Mouse (Mus musculus): ENCODE data around the gene Hs3st2. TPM values are rescaled to one million over a fixed set of nuclear protein-coding genes. Genes with fewer than 3 reads are reported as not detected.
A peak's percentile ranks its signal among the peaks of the same experiment; 100 is the strongest.
"Not testable (repeated sequence)": the region's sequence is repeated elsewhere in the genome, so short reads cannot be mapped to it uniquely, and the experiment has no call there.

Hs3st2 gene
- 1 to 10 TPM; 2.0 to 7.2 (median 2.7) TPM for total RNA-seq (2022)

DNA sequence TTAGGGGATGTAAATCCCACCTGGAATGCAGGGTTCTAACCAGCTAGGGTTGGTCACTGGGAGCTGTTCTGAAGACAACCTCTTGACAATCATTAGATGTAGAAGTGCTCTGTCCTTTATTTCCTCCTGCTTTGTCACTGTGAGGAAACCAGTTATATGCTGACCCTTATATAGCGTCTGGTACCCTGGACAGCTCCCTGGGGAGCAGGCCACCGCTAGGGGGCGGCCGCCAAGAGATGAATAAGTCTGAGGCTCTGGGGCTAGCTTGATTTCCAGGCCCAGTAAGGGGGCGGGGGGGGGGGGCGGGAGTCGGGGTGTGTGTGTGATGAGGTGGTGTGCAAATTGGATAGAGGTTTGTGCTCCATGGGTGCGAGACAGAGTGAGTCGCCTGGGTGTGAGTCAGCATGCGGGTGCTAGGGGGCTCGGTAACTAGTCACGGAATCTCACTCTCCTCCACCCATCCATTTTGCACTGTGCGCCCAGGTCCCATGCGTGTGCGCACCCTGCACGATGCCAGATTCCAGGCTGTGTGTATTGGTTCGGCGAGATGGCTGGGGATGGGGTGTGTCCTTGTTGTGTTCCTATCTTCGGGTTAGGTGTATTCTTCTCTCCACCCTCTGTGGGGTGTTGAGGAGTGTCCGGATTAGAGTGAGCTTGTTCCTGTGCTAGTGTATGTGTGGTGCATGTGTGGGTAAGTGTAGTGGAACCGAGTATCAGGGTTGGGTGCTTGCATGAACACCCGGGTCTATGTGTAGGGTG lies at the start of gene Hs3st2:
Hs3st2 (plus strand) TSS at position 635 of the 759 bp plus-strand sequence.
- peak; percentile 6 for DNase-seq

DNA sequence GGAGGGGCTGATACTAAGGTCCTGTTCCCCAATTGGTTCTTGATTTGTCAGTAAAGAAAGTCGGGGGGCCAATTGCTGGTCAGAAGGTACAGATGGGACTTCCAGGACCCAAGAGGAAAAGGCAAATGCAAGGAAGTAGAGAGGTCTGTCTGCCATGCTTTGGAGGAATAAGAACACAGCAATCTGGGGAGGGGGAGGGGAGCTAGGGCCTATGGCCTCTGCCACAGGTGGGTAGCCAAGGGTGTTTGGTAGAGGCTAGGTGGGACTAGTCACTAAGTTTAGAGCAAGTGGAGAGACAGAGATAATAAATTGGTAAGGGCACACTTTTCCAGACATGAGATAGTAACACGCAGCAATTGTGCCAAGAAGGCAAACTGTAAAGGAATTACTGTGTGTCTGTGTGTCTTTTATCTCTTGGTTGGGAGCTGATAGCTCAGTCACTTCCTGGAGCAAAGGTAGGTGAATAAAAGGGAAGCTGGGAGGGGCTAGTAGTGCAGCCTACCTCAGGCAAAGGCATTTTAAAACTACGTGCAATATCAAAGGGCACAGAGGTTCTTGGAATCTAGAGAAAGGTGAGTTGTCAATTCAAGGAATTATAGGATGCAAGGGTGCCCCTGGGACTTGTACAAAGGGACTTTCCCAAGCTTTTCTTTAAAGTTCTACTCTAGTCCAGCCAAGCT lies 43.2 kb upstream of the Hs3st2 start:
- no peak for DNase-seq

DNA sequence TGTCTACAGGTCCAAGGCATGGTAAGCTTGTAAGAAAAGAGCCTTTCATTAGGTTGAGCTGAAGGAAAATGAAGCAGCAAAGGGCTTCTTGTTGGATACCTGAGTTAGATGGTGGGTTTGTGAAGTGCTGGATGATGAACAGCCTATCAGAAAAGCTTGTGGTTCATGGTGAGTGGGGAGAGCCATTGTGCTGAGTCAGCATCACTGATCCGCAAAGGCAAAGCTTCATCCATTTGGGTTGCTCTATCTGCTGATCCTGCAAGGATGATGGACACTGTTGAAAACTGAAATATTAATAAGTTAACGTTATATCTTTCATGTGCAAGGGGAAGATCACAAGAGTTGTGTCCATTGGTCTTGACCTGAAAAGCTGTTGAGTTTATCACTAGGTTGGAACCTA lies 40.0 kb upstream of the Hs3st2 start:
- DNase-seq = no peak

DNA sequence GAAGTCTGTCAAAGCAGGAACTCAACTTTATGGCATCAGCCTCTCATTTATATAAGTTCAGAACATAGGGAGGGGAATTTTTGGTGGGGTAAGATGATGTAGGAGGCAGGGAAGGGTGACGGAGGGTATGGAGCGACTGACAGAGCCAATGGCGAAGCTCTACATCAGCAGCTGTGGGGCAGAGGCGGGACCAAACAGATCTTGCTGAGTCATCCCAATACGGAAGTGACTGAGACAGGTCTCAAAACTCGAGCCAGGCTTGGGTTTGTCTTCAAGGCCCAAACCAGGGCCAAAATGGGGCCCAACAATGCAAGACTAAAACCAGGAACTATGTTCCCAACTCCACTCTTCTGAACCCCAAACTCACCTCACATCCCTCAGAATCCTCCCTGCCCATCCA lies 30.2 kb upstream of the Hs3st2 start:
- not testable (repeated sequence) for DNase-seq

DNA sequence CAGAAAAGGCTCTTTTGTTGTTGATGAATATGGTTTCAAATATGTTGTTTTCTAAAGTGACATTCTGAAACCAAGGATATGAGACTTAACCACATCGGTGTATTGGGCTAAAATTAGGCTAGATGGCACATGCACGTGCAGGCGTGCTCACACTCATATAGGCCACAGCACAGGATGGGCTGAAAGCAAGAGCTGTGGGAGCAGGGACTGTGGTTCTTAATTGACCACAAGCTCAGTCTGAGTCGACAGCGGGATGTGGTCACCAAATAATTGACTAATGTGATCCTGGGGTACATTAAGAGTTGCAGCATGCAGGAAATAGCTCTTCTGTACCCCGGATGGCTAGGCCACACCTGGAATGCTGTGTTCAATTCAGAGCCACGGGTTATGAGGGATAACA lies 26.1 kb upstream of the Hs3st2 start:
- no peak for DNase-seq

DNA sequence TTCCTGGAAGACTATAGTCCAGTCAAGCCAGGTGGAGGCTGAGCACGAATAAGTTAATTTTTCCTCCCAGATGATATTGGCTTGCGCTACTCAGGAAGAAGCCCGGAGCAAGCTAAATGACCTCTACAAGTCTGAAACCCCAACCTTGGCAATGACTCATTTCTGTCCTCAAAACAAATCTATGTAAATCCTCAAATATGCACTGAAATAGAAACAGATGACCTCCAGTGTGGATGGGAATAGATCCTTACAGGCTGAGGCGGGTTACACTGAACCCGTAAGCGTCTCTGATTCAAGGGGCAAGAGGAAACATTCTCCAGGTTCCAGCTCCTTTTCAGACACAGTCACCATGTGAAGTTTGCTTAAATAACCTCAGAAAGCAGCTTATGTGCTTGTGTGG lies 24.5 kb upstream of the Hs3st2 start:
- DNase-seq = peak; percentile 2

DNA sequence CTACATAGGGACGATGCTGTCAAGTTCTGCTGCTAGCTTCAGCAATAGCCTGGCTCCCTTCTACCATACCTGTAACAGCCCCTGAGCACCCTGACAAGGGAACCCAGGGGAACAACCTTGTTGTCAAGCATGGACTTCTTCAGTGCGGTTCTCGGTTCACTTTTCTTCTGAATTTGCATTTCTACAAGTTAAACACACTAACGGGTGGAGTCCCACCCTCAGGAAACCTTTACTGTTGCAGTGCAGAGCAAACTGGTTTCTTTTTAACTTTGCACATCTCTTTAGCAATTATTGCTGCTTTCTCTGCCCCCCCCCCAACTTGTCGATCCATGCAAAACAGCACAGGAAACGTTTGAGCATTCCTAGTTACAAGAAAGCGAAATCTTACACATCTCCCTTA lies 19.7 kb upstream of the Hs3st2 start:
- DNase-seq = no peak

DNA sequence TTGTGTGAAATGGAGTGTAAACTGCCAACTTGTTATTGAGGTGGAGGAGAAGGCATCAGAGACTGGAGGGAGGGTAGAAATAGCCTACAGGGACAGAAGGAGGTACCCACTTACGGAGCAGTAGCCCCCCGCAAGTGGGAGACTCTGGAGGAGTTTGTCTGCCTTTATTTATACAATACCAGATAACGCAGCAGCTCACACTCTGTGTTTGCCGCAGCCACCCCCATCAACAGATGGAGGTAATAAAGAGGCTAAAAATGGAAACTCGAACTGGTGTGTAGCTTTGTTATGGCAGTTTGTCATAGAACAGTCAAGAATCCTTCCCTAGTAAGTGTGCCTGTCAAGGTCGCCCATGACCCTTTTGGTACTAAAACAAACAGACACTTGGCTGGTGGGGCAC lies 16.2 kb upstream of the Hs3st2 start:
- no peak for DNase-seq

DNA sequence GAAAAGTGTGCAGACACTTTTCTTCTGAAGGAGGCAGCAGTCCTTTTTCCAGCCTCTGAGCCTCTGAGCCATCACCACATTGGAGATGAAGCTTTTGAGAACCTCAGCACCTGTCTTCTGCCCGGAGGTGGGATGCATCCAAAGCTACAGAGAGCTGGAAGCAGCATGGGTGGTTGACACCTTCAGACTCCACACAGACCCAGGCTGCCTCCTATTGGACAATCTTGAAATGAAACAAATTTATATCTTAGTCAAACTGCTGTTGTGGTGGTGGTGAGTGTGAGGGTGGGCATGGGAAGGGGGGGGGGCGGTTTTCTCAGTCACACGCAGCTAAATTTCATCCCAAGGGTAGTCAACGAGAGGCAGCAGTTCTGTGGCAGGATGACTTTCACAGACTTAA lies 12.7 kb upstream of the Hs3st2 start:
- no peak for DNase-seq

DNA sequence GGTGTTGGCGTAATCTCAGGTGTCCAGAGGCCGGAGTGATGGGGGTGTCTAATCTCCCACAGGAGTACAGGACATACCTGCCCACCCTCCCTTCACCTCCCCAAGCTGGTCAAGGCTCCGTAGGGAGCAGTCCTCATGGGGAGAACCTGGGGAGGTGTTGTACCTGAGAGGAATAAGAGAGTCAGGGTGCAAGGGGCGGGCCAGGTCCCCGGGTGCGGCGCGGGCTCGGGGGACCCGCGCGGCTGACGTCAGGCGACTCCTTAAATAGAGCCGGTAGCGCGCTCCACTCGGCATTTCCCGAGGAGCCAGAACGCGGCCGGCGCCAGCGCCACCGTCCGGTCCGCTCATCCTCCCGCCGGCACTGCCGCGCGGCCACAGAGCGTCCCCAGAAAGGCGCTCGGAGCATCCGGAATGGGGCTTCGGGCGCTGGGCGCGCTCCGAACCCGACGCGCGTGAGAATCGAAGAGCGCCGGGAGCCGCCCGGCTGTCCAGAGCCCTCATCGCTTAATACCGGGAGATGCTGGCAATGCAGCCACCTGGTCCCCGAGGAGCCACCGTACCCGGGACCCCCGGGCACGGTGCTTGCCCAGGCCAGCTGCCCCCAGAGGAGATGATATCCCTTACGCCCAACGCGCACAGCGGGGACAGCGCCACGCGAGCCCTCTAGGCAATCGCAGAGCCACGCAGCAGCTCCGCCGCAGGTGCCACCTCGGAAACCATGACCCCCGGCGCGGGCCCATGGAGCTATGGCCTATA lies 503 bp downstream of the Hs3st2 start:
- no peak for DNase-seq

DNA sequence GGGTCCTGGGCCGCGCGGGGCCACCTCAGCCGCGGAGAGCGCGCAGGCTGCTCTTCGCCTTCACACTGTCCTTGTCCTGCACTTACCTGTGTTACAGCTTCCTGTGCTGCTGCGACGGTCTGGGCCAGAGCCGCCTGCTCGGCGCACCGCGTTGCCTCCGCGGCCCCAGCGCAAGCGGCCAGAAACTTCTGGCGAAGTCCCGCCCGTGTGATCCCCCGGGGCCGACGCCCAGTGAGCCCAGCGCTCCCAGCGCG lies 1.0 kb downstream of the Hs3st2 start:
- DNase-seq = no peak

DNA sequence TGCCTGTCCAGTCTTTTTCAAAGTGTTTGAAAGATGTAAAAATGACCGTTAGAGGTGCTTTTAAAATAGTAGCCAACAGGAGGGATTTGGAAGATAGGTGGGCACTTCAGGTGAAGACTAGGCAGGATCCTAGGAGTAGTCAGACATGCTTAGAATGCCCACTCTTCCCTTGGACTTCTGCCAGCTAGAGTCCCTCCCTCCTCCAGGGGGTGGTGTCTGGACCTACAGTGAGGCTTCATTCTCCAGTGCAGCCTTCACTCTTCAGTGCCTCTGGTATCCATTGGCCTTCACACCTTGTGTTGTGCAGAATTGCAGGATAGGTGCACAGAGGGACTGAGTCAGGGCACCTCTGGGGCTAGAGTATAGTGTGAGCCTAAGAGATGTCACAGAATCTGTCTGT lies 2.2 kb downstream of the Hs3st2 start:
- DNase-seq = no peak

DNA sequence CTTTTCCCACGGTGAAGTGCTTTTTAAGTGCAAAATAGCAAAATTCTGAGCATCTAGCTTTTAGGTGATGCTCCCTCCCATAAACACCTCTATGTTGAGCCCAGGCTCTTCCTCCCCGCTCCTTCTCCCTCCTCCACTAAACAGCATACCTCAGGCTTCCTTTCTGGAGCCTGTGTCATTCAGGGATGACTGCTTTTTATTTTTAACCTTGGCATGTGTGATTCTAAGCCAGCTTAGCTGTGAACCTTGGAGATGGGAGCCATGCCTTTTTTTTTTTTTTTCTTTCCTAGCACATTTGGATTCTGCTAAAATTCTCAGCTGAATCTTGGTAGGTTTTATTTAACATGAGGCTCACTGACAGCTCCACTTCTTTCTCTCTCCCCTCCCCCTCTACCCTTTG lies 3.2 kb downstream of the Hs3st2 start:
- no peak for DNase-seq

DNA sequence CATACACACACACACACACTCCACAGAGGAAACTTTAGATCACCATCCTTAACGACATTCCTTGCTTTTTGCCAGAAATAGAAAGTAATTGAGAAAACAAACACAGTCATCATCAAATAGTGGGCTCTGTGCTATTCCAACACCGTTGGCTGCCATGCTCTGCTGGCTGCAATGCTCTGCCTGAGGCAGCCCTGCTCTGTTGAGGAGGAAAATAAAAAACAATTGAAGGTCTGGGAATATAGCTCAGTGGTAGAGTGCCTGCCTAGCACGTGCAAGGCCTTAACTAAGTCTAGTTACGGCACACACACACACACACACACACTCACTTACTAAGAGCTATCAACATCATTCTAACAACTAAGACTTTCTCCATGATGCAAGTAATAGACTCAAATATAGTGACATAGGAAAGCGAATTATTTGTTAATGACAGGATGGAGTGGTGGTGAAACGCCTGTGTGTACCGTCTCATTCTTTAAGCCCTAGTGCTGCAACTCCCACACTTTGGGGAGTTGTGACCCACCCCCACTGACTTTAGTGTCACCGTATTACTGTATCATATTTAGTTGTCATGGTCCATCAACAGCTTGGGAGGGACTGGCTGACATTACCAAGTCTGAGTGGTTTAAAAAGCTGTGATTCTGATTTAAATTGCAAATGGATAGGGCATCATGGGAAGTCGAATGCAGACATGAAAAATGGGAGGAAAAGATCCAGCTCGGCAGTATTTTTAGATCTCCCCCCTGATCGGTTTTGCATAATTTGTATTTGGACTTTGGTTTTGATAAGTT lies 19.3 kb downstream of the Hs3st2 start:
- no peak for DNase-seq

DNA sequence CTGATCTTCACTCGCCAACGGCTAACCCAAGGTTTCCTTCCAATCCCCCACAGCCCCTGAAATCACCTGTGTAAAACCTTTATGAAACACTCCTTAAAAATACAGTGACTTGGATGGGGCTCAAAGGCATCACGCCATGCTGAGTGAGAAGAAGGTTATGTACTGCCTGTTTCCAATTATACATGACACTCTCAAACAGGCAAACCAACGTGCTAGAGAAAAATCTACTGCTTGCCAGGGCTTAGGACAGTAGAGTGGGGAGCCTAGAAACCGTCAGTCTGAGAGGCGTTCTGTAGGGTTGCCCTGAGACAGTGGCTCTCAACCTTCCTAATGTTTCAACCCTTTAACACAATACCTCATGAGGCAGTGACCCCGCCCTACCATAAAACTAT lies 19.8 kb downstream of the Hs3st2 start:
- DNase-seq = no peak

DNA sequence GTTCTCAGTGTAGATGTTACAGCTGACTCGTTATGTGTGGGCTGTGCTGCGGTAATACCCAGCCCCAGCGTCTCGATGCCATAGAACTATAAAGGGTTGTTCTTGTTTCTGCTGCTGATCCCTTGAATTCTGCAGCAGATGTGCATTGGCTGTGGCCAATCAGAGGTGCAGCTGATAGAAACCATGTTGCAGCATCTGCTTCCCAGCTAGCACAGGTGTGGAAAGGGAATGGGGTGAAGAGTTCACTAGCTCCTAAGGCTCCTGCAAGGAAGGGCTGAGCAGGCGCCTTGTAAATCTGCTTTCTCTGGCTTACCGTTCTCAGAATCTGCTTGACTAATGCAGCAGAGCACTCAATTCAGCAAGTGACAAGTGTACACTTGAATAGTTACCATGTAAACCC lies 45.2 kb downstream of the Hs3st2 start:
- no peak for DNase-seq

DNA sequence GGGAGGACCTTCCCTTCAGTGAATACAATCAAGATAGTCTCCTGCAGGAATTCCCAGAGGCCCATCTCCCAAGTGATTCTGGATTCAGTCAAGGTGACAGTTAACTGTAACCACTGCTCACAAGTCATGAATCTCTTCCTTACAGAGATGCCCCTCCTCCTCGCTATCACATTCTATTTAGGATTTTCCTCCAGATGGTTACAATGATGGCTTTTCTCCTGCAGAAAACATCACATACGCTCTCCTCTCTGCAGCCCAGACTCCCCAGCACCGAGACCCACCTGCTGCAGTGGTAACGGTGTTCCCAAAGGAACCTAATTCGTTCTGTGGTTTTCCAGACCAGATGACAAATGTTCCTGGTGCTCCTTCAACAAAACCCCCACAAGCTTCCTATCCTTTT lies 49.5 kb downstream of the Hs3st2 start:
- no peak for DNase-seq

DNA sequence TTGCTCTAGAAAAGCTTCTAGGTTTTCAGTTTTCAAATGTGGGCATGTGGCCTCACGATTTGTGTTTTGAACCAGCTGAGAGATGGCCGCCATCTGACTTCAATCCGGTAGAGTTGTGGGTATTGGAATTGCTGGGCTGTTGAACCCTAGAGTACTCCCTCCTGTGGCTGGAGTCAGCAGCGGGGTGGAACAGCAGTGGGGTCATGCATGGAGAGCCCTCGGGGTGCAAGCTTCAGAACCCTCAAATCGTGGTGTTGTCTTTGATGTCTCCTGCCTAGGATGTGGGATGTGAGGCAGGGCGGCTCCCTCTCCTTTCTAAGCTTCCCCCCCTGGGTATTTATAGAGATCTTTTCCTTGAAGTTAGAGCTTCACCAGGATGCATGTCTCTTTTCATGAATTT lies 52.7 kb downstream of the Hs3st2 start:
- DNase-seq = no peak

DNA sequence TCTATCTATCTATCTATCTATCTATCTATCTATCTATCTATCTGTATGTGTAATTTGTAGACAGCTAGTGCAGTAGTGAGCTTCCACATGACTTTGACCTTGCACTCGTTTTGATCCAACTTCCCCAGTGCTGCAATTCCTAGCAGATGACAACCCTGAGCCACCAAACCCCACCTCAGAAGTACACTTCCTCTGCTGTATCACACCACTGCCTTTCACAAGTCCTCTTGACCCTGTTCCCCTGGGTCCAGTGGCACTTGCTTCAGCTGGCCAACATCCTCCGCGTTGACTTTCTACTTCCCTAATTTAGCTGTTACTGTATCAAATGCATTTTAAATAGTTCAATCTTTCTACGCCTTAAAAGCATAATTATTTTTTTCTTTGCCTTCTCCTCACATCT lies 54.6 kb downstream of the Hs3st2 start:
- no peak for DNase-seq

DNA sequence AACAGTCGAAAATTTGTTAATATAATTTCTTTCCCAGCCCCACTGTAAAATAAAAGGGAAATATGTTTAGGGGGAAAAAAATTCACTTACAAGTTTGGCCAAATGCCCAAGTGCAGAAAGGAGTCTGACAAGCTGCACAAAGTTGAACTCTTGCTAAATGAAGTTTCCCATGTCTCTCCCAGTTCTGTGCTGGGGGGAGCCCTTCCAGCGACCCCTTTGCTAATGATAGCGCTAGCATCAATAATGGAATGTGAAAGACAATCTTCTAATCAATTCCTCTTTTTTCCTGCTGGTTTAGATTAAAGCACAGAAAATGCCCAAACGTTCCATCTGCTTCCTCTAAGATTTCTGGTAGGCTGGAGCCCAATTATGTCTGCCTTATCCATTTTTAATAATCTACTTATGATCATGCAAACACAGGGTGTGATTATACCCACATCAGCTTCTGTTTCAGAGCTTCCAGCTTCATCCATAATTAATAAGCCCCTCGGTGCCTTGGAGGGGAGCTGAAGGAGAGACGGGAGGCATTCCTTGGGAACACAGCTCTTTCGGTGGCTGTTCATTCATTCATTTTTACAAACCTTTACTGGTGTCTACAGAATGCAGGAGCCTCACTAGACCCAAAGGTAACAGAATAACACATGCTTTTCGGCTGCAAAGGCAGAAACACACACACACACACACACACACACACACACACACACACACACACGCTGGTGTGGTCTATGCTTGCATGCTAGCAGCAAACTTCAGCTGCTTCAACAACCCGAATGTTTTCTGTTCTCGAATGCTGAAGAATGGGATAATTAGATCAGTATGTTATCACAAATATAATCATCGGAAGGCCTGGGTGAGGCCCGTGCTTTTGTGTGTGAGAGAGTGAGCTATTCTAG lies 59.5 kb downstream of the Hs3st2 start:
- DNase-seq = no peak

DNA sequence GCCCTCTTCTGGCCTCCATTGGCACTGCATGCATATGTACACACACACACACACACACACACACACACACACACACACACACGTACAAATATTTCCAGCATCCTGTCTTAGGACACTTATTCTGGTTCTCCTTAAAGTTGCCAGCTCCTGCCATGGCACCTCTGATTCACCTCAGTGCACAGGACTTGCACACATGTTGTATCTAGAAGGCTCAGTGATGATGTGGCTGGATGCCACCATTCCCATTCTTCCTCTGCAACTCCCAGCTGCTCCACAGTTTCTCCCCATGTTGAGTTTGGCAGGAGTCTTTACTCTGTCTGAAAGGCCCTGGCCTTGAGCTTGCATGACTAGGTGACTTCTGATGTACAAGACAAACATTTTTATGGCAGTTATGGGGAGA lies 65.1 kb downstream of the Hs3st2 start:
- no peak for DNase-seq

DNA sequence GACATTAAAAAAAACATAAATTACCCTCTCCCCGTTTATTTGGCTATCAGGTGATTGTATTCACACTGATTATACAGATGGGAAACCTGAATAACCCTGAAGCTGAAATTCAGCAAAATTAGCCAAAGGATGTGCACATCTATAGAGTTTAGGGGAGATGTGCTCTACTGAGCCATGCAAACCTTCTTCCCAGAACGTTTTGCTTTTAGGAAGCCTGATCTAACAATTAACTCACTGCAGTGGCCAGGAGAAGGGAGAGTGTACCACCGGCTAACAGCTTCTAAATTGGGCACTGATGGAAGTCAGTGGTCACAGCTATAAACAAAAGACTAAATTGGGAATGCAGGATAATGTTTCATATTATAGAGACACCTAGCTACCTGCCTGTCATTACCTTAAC lies 66.4 kb downstream of the Hs3st2 start:
- DNase-seq = no peak
